Comparison of ENCODE assay signal across 13 mouse cellular contexts in the genomic region with DNA sequence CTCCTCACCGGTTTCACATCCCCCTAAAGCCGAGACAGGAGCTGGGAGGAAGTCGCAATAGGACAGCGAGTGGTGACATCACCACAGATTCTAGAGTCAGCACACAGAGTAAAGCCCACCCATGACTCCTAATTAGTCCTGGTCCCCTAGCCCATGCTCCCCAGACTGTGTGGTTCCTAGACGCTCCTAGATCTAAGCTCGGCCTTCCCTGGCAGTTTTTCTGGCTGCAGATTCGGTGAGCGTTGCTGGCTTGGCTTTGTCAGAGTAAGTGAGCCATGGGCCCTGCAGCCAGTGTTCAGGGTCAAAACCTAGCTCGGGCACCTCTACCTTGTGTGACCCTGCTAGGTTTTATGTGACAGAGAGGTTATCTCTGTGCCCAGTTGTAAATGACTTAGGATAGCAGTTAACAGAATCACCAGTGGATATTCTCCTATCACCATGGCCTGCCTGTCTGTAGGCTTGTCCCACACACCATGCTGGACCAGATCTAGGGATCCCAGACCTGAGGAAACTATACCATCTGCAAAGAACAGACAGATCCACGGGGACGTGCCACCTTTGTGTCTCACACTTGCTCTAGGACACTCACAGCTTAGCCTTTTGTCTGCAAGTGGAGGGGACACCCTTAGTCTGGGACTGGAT. TPM values are rescaled to one million over a fixed set of nuclear protein-coding genes. Genes with fewer than 3 reads are reported as not detected.
A peak's percentile ranks its signal among the peaks of the same experiment; 100 is the strongest.
DNase-seq lines count a peak whose midpoint lies in the region; ATAC-seq lines count a peak whose summit lies in the region.
"Had no signal": no experiment of that assay in that cellular context is flagged by ENCODE, and none has a peak within 500 bp of the region (broad histone marks: within the 10 kb centered on the region; RNA-seq: fewer than 3 reads in every experiment).

No protein-coding gene starts in this region.

- no peak overlapping the region for H3K4me3 ChIP-seq in forebrain, embryonic 16.5 days (replicated peaks; ENCODE audit: low read length)
- no peak overlapping the region for H3K4me3 ChIP-seq in liver, embryonic 16.5 days (ENCODE audit: low read depth, low read length)
- no peak overlapping the region for H3K4me3 ChIP-seq in neural tube, embryonic 14.5 days (ENCODE audit: low read depth, low read length)
- H3K4me3 ChIP-seq: limb, embryonic 12.5 days had no signal

- intact Hi-C loops in left cerebral cortex, postnatal 10 days (cut with DNase I) = no loop called here

- ATAC-seq in forebrain, embryonic 16.5 days = peak; percentile 72
- ATAC-seq in liver, embryonic 16.5 days (ENCODE audit: low read depth) = peak; percentile 31
- peak; percentile 62; the same call in 1 of the 2 replicates for ATAC-seq in neural tube, embryonic 14.5 days (ENCODE audit: low read depth)
- ATAC-seq in cerebellum, adult (ENCODE audit: insufficient number of reproducible peaks, low FRiP score, low TSS enrichment) = no peak
- ATAC-seq: activated CD4-positive, CD25-positive, alpha-beta regulatory T cell, adult 4 months had no signal

- H3K4me2 ChIP-seq in forebrain, embryonic 16.5 days (ENCODE audit: low read length) = peak overlapping the region; percentile 6; the same call in 1 of the 2 replicates
- H3K4me2 ChIP-seq in liver, embryonic 16.5 days (ENCODE audit: low read depth, low read length) = no peak overlapping the region
- no peak overlapping the region for H3K4me2 ChIP-seq in neural tube, embryonic 14.5 days (ENCODE audit: low read depth, low read length)
- H3K4me2 ChIP-seq: limb, embryonic 12.5 days had no signal

- 0 out of 2 replicates have a peak overlapping the region, but pooled peaks have one; percentile 18 for H3K9ac ChIP-seq in forebrain, embryonic 16.5 days (replicated peaks; ENCODE audit: low read depth, low read length)
- H3K9ac ChIP-seq in liver, embryonic 16.5 days (ENCODE audit: low read depth, low read length) = no peak overlapping the region
- no peak overlapping the region for H3K9ac ChIP-seq in neural tube, embryonic 14.5 days (replicated peaks; ENCODE audit: low read depth, low read length)
- H3K9ac ChIP-seq: limb, embryonic 12.5 days had no signal

- H3K36me3 ChIP-seq in forebrain, embryonic 16.5 days (ENCODE audit: control insufficient read depth, insufficient read depth) = peaks cover 4% of the 10 kb centered on the region; the same call in 1 of the 2 replicates
- H3K36me3 ChIP-seq in liver, embryonic 16.5 days (ENCODE audit: control insufficient read depth, insufficient read depth) = no peaks in the 10 kb centered on the region
- no peaks in the 10 kb centered on the region for H3K36me3 ChIP-seq in neural tube, embryonic 14.5 days (ENCODE audit: control insufficient read depth, insufficient read depth, low read length)

- peak overlapping the region; percentile 90 for H3K27ac ChIP-seq in forebrain, embryonic 16.5 days (ENCODE audit: low read length)
- no peak overlapping the region for H3K27ac ChIP-seq in liver, embryonic 16.5 days (ENCODE audit: low read length)
- H3K27ac ChIP-seq in neural tube, embryonic 14.5 days (ENCODE audit: low read depth, low read length) = peak overlapping the region; percentile 28; the same call in 1 of the 2 replicates
- H3K27ac ChIP-seq: limb, embryonic 12.5 days had no signal

- H3K27me3 ChIP-seq in forebrain, embryonic 16.5 days (replicated peaks; ENCODE audit: control insufficient read depth, insufficient read depth, low read length) = no peaks in the 10 kb centered on the region
- H3K27me3 ChIP-seq in liver, embryonic 16.5 days (ENCODE audit: control insufficient read depth, insufficient read depth, low read depth, low read length) = no peaks in the 10 kb centered on the region
- no peaks in the 10 kb centered on the region for H3K27me3 ChIP-seq in neural tube, embryonic 14.5 days (ENCODE audit: control insufficient read depth, insufficient read depth, low read length)
- H3K27me3 ChIP-seq: limb, embryonic 12.5 days had no signal

- H3K4me1 ChIP-seq in forebrain, embryonic 16.5 days (replicated peaks; ENCODE audit: control insufficient read depth, insufficient read depth, low read length) = peaks cover 31% of the 10 kb centered on the region
- H3K4me1 ChIP-seq in liver, embryonic 16.5 days (ENCODE audit: control insufficient read depth, low read depth, low read length) = peaks cover 32% of the 10 kb centered on the region
- peaks cover 16% of the 10 kb centered on the region for H3K4me1 ChIP-seq in neural tube, embryonic 14.5 days (ENCODE audit: control insufficient read depth, insufficient read depth, low read length)

- H3K9me3 ChIP-seq in forebrain, embryonic 16.5 days (ENCODE audit: control insufficient read depth, low read length) = no peaks in the 10 kb centered on the region
- no peaks in the 10 kb centered on the region for H3K9me3 ChIP-seq in liver, embryonic 16.5 days (replicated peaks; ENCODE audit: control insufficient read depth, low read length)
- H3K9me3 ChIP-seq in neural tube, embryonic 14.5 days (ENCODE audit: control insufficient read depth, low read length) = no peaks in the 10 kb centered on the region
- H3K9me3 ChIP-seq: limb, embryonic 12.5 days had no signal

- WGBS in forebrain, embryonic 16.5 days = 18% methylated on average over 11 of the region's 11 CpGs
- 60% methylated on average over 11 of the region's 11 CpGs for WGBS in liver, embryonic 16.5 days (ENCODE audit: insufficient replicate concordance)
- WGBS in neural tube, embryonic 14.5 days = 49% methylated on average over 11 of the region's 11 CpGs

- peak; percentile 39 for DNase-seq in retina, postnatal 1 day
- no peak for DNase-seq in retina, embryonic 14.5 days (ENCODE audit: low spot score)
- no peak for DNase-seq in ovary, adult 18-20 months (ENCODE audit: low spot score)
- DNase-seq in left cerebral cortex, postnatal 10 days (ENCODE audit: extremely low spot score in 1 of 2, low spot score in 2 of 2) = no peak
- DNase-seq: cerebellum, adult 9-10 months; kidney, postnatal 14 days had no signal

RNA-seq across cellular contexts. Expression of gene Akna, which starts 13.1 kb away (rescaled TPM):
- polyA plus RNA-seq in forebrain, embryonic 16.5 days (2015; fragmentation: Nextera tagmentation; extraction: Ambion mirVana) = 10.6 and 11.2 TPM in 2 replicates
- 5.1 and 6.1 TPM in 2 replicates for polyA plus RNA-seq in liver, embryonic 16.5 days (2015; fragmentation: Nextera tagmentation; extraction: Ambion mirVana)
- 2.5 and 3.8 TPM in 2 replicates for polyA plus RNA-seq in neural tube, embryonic 14.5 days (2014; fragmentation: Nextera tagmentation; extraction: Ambion mirVana)
- 1 to 10 TPM; 3.4 to 4.8 TPM for total RNA-seq in left cerebral cortex, postnatal 10 days (2021)

RNA-seq across cellular contexts. Expression of gene Orm2, which starts 27.8 kb away (rescaled TPM):
- not detected in 2 replicates for polyA plus RNA-seq in forebrain, embryonic 16.5 days (2015; fragmentation: Nextera tagmentation; extraction: Ambion mirVana)
- not detected in 2 replicates for polyA plus RNA-seq in liver, embryonic 16.5 days (2015; fragmentation: Nextera tagmentation; extraction: Ambion mirVana)
- polyA plus RNA-seq in neural tube, embryonic 14.5 days (2014; fragmentation: Nextera tagmentation; extraction: Ambion mirVana) = not detected in 2 replicates
- not detected for total RNA-seq in left cerebral cortex, postnatal 10 days (2021)
- polyA plus RNA-seq: heart, postnatal 0 days; limb, embryonic 12.5 days had no signal

RNA-seq across cellular contexts. Expression of gene Orm3, which starts 34.0 kb away (rescaled TPM):
- polyA plus RNA-seq in forebrain, embryonic 16.5 days (2015; fragmentation: Nextera tagmentation; extraction: Ambion mirVana) = not detected in 2 replicates
- polyA plus RNA-seq in liver, embryonic 16.5 days (2015; fragmentation: Nextera tagmentation; extraction: Ambion mirVana) = not detected in 2 replicates
- not detected in 2 replicates for polyA plus RNA-seq in neural tube, embryonic 14.5 days (2014; fragmentation: Nextera tagmentation; extraction: Ambion mirVana)
- total RNA-seq in left cerebral cortex, postnatal 10 days (2021) = not detected
- polyA plus RNA-seq: heart, postnatal 0 days; limb, embryonic 12.5 days had no signal

RNA-seq across cellular contexts. Expression of gene Orm1, which starts 45.6 kb away (rescaled TPM):
- not detected in 2 replicates for polyA plus RNA-seq in forebrain, embryonic 16.5 days (2015; fragmentation: Nextera tagmentation; extraction: Ambion mirVana)
- polyA plus RNA-seq in liver, embryonic 16.5 days (2015; fragmentation: Nextera tagmentation; extraction: Ambion mirVana) = 1.0 and 1.1 TPM in 2 replicates
- polyA plus RNA-seq in neural tube, embryonic 14.5 days (2014; fragmentation: Nextera tagmentation; extraction: Ambion mirVana) = not detected in 2 replicates
- not detected for total RNA-seq in left cerebral cortex, postnatal 10 days (2021)
- polyA plus RNA-seq: activated CD4-positive, CD25-positive, alpha-beta regulatory T cell, adult 4 months; heart, postnatal 0 days; limb, embryonic 12.5 days had no signal
